Mouse (Mus musculus) fat pad, adult 2 months (tissue): ENCODE measurements around the gene Rad51b.

Source experiments
- DNase-seq: peaks from one replicate; pipeline ENCODE4 v3.0.0-alpha.2; 2011; ENCODE audit warnings: low read depth, low spot score; ENCODE audit errors: extremely low read depth

Gene Rad51b

GRCm38 (mm10) chr12:79609399-79610010 lies 312.4 kb downstream of the Rad51b start:
- no peak for DNase-seq

DNA sequence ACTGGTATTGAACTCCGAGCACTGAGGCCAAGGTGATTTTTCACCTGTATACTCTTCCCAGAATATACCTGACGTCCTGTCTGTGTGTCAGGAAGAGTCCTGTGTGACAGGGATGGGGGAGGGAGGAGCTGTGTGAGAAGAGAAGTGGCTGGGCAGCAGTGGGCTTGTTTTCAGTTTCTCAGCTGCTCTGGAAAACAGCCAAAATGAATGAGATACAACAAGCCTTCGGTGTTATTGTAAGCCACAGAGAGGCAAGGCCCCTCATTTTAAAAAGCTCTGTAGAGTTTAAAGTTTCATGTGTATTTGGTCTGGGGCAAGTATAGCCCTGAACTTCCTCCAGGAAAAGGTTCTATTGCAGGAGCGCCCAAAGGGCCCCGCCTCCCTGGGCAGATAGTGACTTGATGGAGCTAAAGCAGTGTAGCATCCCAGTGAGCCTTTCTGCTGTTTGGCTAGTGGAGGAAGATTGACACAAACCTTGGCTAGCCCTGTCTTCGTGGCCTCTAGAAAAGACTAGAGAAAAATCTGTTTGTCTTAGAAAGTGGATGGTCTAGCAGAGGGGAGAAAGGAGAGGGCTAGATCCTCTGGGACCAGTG lies 313.5 kb downstream of the Rad51b start:
- DNase-seq: no peak

DNA sequence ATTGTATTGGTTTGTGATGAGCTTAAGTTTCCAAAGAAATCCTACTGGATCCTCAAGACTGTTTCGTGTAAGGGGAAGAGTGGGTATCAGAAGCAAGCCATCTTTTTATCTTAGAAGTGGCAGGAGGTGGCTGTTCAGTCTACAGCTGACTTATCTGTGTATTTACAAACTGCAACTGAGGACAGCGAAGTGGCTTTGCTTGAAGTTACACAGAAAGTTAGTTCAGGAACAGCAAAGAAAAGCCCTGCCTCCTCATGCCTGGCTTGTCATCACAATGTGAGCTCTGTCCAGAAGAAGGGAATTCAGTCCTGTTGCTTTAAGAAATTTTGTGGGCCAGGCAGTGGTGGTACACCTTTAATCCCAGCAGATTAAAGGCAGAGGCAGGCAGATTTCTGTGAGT lies 314.6 kb downstream of the Rad51b start:
- no peak for DNase-seq

- DNase-seq: peak; percentile 52
Measured at GRCm38 (mm10) chr12:79612334-79613060, 315.4 kb downstream of the Rad51b start.

- DNase-seq: no peak
Measured at GRCm38 (mm10) chr12:79613061-79613788, 316.1 kb downstream of the Rad51b start.

GRCm38 (mm10) chr12:79613846-79614582 lies 316.9 kb downstream of the Rad51b start:
- peak; percentile 67 for DNase-seq

- no peak for DNase-seq
Measured at GRCm38 (mm10) chr12:79614583-79614953, 317.5 kb downstream of the Rad51b start.

GRCm38 (mm10) chr12:79615717-79616316 lies 318.7 kb downstream of the Rad51b start:
- DNase-seq: no peak

DNA sequence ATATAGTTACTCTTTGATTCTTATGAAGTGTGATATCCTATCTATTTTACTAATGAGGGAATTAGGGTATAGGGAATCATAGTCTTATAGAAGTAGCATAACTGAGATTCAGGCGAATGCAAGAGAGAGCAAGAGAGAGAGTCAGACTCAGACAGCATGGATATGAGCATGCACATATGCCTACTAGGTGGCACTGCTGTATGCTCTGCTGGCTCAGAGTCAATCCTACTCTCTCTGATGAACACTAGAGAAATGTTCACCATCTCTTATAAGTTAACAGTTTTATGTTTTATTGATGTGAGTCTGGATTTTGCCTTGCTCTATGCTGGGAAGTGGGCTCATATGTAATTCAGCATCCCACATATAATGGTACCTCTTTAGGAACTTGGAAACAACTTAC lies 321.9 kb downstream of the Rad51b start:
- no peak for DNase-seq

- DNase-seq: no peak
Measured at GRCm38 (mm10) chr12:79620693-79621092, 323.6 kb downstream of the Rad51b start.

- no peak for DNase-seq
Measured at GRCm38 (mm10) chr12:79623308-79623707, 326.2 kb downstream of the Rad51b start.

DNA sequence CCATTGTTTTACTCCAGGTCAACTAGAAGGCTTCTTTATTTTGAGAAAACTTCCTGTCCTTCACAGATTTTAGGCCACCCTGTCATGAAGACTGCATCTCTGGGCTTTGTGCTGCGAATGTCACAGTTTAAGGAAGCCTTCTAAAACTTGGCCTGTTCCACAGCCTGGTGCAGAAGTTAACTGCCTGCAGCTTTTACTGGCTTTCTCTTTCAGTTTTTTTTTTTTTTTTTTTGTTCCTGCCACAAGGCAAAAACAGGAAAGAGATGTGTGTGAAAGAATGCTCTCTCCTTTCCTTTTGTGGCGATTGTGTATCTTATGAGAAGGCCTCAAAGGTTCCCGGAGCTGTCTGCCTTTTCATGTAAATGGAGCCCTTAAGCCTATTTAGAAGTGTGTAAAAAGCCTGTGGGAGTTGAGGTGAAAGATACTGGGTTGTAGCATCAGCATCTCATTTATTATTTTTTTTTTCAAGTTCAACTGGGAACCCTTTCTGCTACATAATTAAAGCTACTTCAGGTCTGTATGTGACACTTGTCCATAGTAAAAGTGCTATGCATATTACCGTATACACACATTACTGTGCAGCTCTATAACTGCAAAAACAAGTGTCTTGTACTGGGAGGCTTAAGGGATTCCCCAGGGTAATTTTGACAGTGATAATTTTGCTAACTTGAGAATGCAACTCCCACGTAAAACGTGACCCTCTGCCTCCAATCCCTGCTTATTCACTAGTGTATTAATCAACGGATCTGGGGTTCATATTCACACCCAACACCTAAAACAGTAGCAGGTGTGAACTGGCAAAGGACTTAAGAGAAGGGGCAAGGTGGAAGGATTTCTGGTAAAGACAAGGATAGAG lies 328.8 kb downstream of the Rad51b start:
- no peak for DNase-seq

- DNase-seq: no peak
Measured at GRCm38 (mm10) chr12:79626555-79627080, 329.5 kb downstream of the Rad51b start.

DNA sequence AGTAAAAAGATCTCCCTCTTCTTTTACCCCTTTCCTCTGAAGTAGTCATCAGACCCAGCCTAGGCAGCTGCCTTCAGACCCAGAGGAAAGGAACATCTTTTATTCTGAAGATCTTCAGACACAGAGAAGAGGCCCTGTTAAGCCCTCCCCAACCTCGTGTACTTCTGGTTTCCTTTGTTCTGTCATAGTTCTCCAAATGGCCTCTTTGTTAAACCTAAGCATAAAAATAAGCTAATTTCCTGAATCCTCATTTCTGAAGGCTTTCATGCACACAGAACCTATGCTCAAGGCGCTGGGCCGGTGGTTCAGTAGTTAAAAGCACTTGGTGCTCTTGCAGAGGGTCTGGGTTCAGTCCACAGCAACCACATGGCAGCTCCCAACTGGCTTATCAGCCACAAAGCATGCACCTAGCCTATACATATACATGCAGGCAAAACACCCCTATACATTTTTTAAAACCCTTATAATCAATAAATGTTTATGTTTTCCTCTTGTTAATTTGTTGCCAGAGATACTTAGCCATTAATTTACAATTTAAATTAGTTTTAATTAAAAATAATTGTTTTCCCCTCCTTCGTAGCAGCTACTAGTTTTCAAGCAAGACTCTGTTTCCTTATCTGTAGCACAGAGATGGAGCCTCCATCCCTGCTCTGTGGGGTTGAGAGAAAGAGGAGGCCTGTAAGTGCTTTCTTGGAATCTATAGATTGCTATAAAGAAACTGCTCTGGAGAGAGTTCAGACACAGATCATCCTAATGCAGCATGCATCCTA lies 330.5 kb downstream of the Rad51b start:
- DNase-seq: no peak

DNA sequence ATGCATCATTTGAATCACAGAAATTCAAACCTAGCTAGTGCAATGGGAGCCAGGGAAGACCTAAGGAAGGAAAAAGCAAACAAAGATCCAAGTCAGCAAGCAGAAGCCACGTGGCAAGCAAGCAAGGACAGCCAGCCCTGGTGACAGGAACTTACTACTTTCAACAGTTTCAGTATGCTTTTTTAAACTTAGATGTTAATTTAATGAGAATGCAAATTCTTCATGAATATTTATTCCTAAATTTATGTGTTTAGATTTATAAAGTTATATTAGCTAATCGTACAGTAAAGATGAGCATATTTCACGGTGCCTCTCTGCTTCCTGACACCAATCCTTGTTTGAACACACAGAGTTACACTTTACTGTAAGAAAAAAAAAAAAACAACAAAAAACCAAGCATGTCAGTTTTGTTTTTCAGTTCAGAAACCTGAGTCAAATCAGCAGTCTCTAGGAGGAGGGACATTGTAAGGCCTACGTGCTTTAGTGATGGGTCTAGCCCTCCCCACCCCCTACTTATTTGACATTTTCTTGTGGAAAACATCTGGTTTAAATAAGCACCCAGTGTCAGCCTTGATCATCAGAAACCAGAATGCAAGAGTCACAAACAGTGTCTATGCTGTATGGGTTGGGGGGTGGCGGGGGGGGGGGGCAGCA lies 331.2 kb downstream of the Rad51b start:
- DNase-seq: no peak

DNA sequence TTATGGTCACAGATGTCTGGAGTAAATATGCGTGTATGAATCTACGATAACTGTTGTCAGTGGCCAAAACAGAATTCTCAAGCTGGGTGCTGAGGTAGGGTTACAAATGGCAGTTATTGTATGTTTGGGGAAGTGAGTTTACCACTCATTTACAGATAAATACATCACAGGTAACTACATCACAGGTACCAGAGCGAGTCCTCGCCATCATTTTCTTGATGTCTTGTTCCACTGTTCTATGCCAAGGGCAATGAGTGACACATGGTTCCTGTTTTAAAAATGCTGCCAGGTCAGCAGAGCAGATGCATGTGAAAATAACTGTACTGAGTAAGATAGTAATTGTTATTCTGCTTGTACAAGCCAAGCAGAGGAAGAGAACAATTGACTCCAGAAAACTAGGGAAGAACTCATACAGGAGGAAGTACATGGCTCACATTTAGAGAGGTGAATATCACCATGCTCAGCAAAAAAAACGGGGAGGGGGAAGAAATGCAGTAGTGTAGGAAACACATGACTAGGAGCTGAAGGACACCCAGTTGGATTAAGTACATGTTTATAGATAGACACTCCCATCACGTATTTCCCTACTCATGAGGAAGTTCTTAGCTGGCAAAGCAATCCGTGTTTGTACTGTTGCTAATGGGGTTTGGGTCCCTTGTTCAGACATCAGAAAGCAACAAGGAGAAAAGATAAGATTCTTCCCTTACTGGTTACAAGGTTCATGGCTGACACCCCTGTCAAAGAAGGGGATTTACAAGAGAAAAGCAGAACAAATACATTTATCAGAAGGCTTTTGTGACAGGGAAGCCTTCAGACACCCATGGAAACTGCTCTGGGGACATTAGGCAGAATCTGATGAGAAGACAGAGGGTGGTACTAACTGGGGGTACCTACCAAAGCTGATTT lies 333.1 kb downstream of the Rad51b start:
- no peak for DNase-seq

- DNase-seq: no peak
Measured at GRCm38 (mm10) chr12:79633458-79634106, 336.5 kb downstream of the Rad51b start.
